Mouse (Mus musculus) small intestine, adult 2 months (tissue): ENCODE data around the gene Ap5z1. TPM values are rescaled to one million over a fixed set of nuclear protein-coding genes. Genes with fewer than 3 reads are reported as not detected.

Experiments
- H3K27ac ChIP-seq: fragments of 200-500 bp; 2 replicates; pipeline ENCODE4 v1.5.1; 2012; ENCODE audit warnings: low read depth, low read length, control low read depth, inconsistent platforms; ENCODE audit not compliant: insufficient read depth
- H3K27me3 ChIP-seq: fragments of 200-500 bp; 2 replicates; pipeline ENCODE4 v1.6.1; 2012; ENCODE audit warnings: mild to moderate bottlenecking, moderate library complexity, low read length, inconsistent platforms; ENCODE audit not compliant: control insufficient read depth, insufficient read depth
- H3K36me3 ChIP-seq: fragments of 200-500 bp; 2 replicates; pipeline ENCODE4 v1.6.1; 2012; ENCODE audit warnings: mild to moderate bottlenecking, low read length, control low read depth, inconsistent platforms; ENCODE audit not compliant: control insufficient read depth, insufficient read depth
- H3K4me1 ChIP-seq: fragments of 200-500 bp; 2 replicates; pipeline ENCODE4 v1.6.1; 2012; ENCODE audit warnings: low read length, inconsistent platforms, mixed read lengths; ENCODE audit not compliant: control insufficient read depth, insufficient read depth, insufficient read length
- H3K4me3 ChIP-seq: fragments of 200-500 bp; 2 replicates; pipeline ENCODE4 v1.5.1; 2012; ENCODE audit warnings: low read depth, mild to moderate bottlenecking, control low read depth, inconsistent platforms, low read length, moderate library complexity
- CTCF ChIP-seq: fragments of 200-500 bp; IDR thresholded peaks from 2 replicates; pipeline ENCODE4 v1.5.1; 2012; ENCODE audit warnings: low read depth, mild to moderate bottlenecking, control low read depth, inconsistent platforms, low read length, moderate library complexity, mixed read lengths; ENCODE audit not compliant: insufficient replicate concordance, insufficient read length; ENCODE audit errors: extremely low read depth
- POLR2A ChIP-seq: fragments of 200-500 bp; IDR thresholded peaks from 2 replicates; pipeline ENCODE4 v1.6.1; 2012; ENCODE audit warnings: low read depth, mild to moderate bottlenecking, control low read depth, inconsistent platforms, low read length, moderate library complexity
- WGBS: fragments of 180-500 bp; shearing (Covaris S2); methylation state at CpG from one replicate; pipeline ENCODE4 v1.1.7; 2018; 5-methylcytosine and 5-hydroxymethylcytosine counted together
- polyA plus RNA-seq: library from polyadenylated mRNA; depleted of rRNA; stranded (reverse); fragments of >200 nt; gene quantifications from 2 replicates; pipeline ENCODE4 v1.2.3, GENCODE M21; 2012

Ap5z1 gene
- polyA plus RNA-seq, 1 experiment = 37.6 TPM

GRCm38 (mm10) chr5:142439911-142440432, 23.8 kb upstream of the Ap5z1 start:
- H3K4me3 ChIP-seq = peak overlapping the region; percentile 47
- WGBS = 2% methylated on average over 12 of the region's 12 CpGs
- peak overlapping the region; percentile 59 for H3K27ac ChIP-seq
- peaks cover 47% of the 10 kb centered on the region for H3K4me1 ChIP-seq
- H3K36me3 ChIP-seq = peaks cover 20% of the 10 kb centered on the region
- no peaks in the 10 kb centered on the region for H3K27me3 ChIP-seq
- TF ChIP-seq CTCF (no peak), POLR2A (no peak)

- H3K27ac ChIP-seq = peak overlapping the region; percentile 92
Observed at GRCm38 (mm10) chr5:142440451-142441147, 23.1 kb upstream of the Ap5z1 start.

GRCm38 (mm10) chr5:142441332-142442044, 22.3 kb upstream of the Ap5z1 start:
- WGBS = 14% methylated on average over 22 of the region's 22 CpGs
- peaks cover 54% of the 10 kb centered on the region for H3K4me1 ChIP-seq

More at GRCm38 (mm10) chr5:142440451-142441147, 23.1 kb upstream of the Ap5z1 start:
- Histone ChIP-seq H3K4me1 (peaks cover 53% of the 10 kb centered on the region), H3K27me3 (no peaks in the 10 kb centered on the region), H3K4me3 (peak overlapping the region; percentile 47), H3K36me3 (peaks cover 13% of the 10 kb centered on the region)
- TF ChIP-seq CTCF = no peak
- TF ChIP-seq POLR2A = no peak
- WGBS = under 1% methylated on average over 19 of the region's 19 CpGs

GRCm38 (mm10) chr5:142442045-142442440, 21.7 kb upstream of the Ap5z1 start:
- peak overlapping the region; percentile 7; the same call in 1 of the 2 replicates for H3K4me3 ChIP-seq
- TF ChIP-seq POLR2A (no peak), CTCF (no peak)
- peaks cover 54% of the 10 kb centered on the region for H3K4me1 ChIP-seq
- H3K36me3 ChIP-seq = peaks cover 3% of the 10 kb centered on the region; the same call in 1 of the 2 replicates
- H3K27ac ChIP-seq = peak overlapping the region; percentile 54
- 45% methylated on average over 7 of the region's 7 CpGs for WGBS
- no peaks in the 10 kb centered on the region for H3K27me3 ChIP-seq

More at GRCm38 (mm10) chr5:142441332-142442044, 22.3 kb upstream of the Ap5z1 start:
- TF ChIP-seq POLR2A = no peak
- Histone ChIP-seq H3K27me3 (no peaks in the 10 kb centered on the region), H3K27ac (peak overlapping the region; percentile 92), H3K36me3 (peaks cover 6% of the 10 kb centered on the region; the same call in 1 of the 2 replicates), H3K4me3 (peak overlapping the region; percentile 47)

GRCm38 (mm10) chr5:142443514-142443913, 20.2 kb upstream of the Ap5z1 start:
- TF ChIP-seq POLR2A (no peak), CTCF (no peak)
- no peaks in the 10 kb centered on the region for H3K36me3 ChIP-seq
- no peak overlapping the region for H3K27ac ChIP-seq
- H3K4me3 ChIP-seq = no peak overlapping the region
- WGBS = 63% methylated on average over 15 of the region's 15 CpGs
- H3K27me3 ChIP-seq = no peaks in the 10 kb centered on the region
- peaks cover 54% of the 10 kb centered on the region for H3K4me1 ChIP-seq

GRCm38 (mm10) chr5:142443994-142444393, 19.8 kb upstream of the Ap5z1 start:
- Histone ChIP-seq H3K36me3 (peaks cover 4% of the 10 kb centered on the region), H3K4me1 (peaks cover 54% of the 10 kb centered on the region), H3K4me3 (no peak overlapping the region), H3K27me3 (no peaks in the 10 kb centered on the region), H3K27ac (no peak overlapping the region)
- TF ChIP-seq POLR2A (no peak), CTCF (no peak)
- 58% methylated on average over 14 of the region's 14 CpGs for WGBS
